Mouse (Mus musculus) lung, postnatal 0 days (tissue): ENCODE measurements at regions not wholly inside any gene's neighbourhood (a gene's known extent, or its start where the extent isn't known, plus 50 kb on each side); places are given as distances from the start of the nearest gene placed in this dataset.

Experiments used
- CTCF ChIP-seq: IDR thresholded peaks from 2 replicates; pipeline ENCODE4 v1.5.1; 2016; ENCODE audit warnings: antibody characterized with exemption, mild to moderate bottlenecking
- EP300 ChIP-seq: IDR thresholded peaks from 2 replicates; pipeline ENCODE4 v1.6.1; 2016; ENCODE audit warnings: antibody characterized with exemption, mild to moderate bottlenecking, control low read depth

GRCm38 (mm10) chr13:53915456-53915855 is 140.0 kb downstream of the Drd1 start:
- no peak for TF ChIP-seq CTCF
- TF ChIP-seq EP300 = no peak
